Mouse (Mus musculus) ES-Bruce4 (cell line): ENCODE measurements at regions not wholly inside any gene's neighbourhood (a gene's known extent, or its start where the extent isn't known, plus 50 kb on each side); places are given as distances from the start of the nearest gene placed in this dataset.
A peak's percentile ranks its signal among the peaks of the same experiment; 100 is the strongest.

ENCODE experiments used
- H3K27ac ChIP-seq: 2 replicates; pipeline ENCODE4 v1.5.1; 2012; ENCODE audit warnings: low read length, inconsistent platforms; ENCODE audit not compliant: insufficient read depth
- H3K27me3 ChIP-seq: 2 replicates; pipeline ENCODE4 v1.6.1; 2012; ENCODE audit warnings: mild to moderate bottlenecking, low read length, inconsistent platforms; ENCODE audit not compliant: control insufficient read depth, poor library complexity, insufficient read depth, severe bottlenecking
- H3K36me3 ChIP-seq: 2 replicates; pipeline ENCODE4 v1.6.1; 2012; ENCODE audit warnings: inconsistent platforms, mild to moderate bottlenecking, low read length, moderate library complexity; ENCODE audit not compliant: control insufficient read depth, poor library complexity, insufficient read depth, severe bottlenecking
- H3K4me1 ChIP-seq: one replicate; pipeline ENCODE4 v1.8.1; 2011; ENCODE audit warnings: low read length; ENCODE audit not compliant: control insufficient read depth, insufficient read depth
- H3K4me3 ChIP-seq: 2 replicates; pipeline ENCODE4 v1.5.1; 2011; ENCODE audit warnings: low read depth, mild to moderate bottlenecking, low read length
- H3K9ac ChIP-seq: 2 replicates; pipeline ENCODE4 v1.6.1; 2012; ENCODE audit warnings: low read depth, mild to moderate bottlenecking, inconsistent platforms; ENCODE audit not compliant: poor library complexity, severe bottlenecking
- H3K9me3 ChIP-seq: replicated peaks from 2 replicates; pipeline ENCODE4 v1.6.1; 2012; ENCODE audit warnings: mild to moderate bottlenecking, low read length, inconsistent platforms; ENCODE audit not compliant: control insufficient read depth, poor library complexity, insufficient read depth, severe bottlenecking
- CTCF ChIP-seq: IDR thresholded peaks from one replicate; pipeline ENCODE4 v1.8.1; 2011; ENCODE audit warnings: low read depth, low read length
- EP300 ChIP-seq: IDR thresholded peaks from 2 replicates; pipeline ENCODE4 v1.6.1; 2011; ENCODE audit warnings: low read depth, low read length; ENCODE audit not compliant: insufficient read depth
- POLR2A ChIP-seq: IDR thresholded peaks from one replicate; pipeline ENCODE4 v1.8.1; 2011; ENCODE audit warnings: low read length; ENCODE audit not compliant: insufficient read depth

- Histone ChIP-seq H3K4me1 (peaks cover 3% of the 10 kb centered on the region), H3K27me3 (no peaks in the 10 kb centered on the region), H3K9ac (no peak overlapping the region), H3K27ac (peak overlapping the region; percentile 54; the same call in 1 of the 2 replicates), H3K9me3 (peaks cover 3% of the 10 kb centered on the region; the same call in 1 of the 2 replicates), H3K36me3 (no peaks in the 10 kb centered on the region), H3K4me3 (no peak overlapping the region)
- no peak for TF ChIP-seq CTCF
- TF ChIP-seq POLR2A, result no peak
- TF ChIP-seq EP300, result no peak
Measured at GRCm38 (mm10) chr15:11630654-11631053, 231.2 kb upstream of the Tars start.

- Histone ChIP-seq H3K27ac (no peak overlapping the region), H3K27me3 (no peaks in the 10 kb centered on the region), H3K9ac (no peak overlapping the region), H3K36me3 (no peaks in the 10 kb centered on the region), H3K9me3 (peaks cover 9% of the 10 kb centered on the region), H3K4me3 (no peak overlapping the region), H3K4me1 (peaks cover 3% of the 10 kb centered on the region)
- TF ChIP-seq CTCF (no peak), EP300 (no peak), POLR2A (no peak)
Measured at GRCm38 (mm10) chr15:11626433-11626832, 227.0 kb upstream of the Tars start.

- no peak overlapping the region for H3K9ac ChIP-seq
- H3K9me3 ChIP-seq, result no peaks in the 10 kb centered on the region
- TF ChIP-seq EP300, result no peak
- TF ChIP-seq CTCF, result no peak
- no peak for TF ChIP-seq POLR2A
- H3K4me1 ChIP-seq, result no peaks in the 10 kb centered on the region
- no peaks in the 10 kb centered on the region for H3K36me3 ChIP-seq
- H3K27me3 ChIP-seq, result no peaks in the 10 kb centered on the region
- no peak overlapping the region for H3K4me3 ChIP-seq
- no peak overlapping the region for H3K27ac ChIP-seq
Measured at GRCm38 (mm10) chr15:11612416-11612815, 213.0 kb upstream of the Tars start.

DNA sequence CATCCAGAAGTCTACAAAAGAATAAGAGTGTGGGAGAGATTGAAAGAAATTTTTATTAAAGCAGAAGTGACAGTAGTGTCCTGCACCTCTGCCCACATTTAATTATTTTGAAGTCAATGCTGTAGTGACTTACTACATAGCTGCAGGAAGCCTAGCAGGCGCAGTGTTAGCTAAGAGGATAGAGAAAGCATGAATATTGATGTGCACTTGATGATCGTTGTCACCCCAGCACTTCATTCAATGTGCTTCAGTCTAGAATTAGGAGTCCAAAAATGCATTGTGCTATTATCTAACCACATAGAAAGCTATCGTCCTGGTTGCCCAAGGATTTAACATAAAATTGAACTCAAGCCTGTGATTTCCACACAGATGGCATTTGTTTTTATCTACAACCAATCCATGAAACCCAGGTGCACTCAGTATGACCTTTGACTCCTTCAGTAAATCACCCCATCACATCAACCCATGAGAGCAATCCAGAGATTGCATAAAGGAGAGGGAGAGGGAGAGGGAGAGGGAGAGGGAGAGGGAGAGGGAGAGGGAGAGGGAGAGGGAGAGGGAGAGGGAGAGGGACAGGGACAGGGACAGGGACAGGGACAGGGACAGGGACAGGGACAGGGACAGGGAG lies 210.7 kb upstream of the Tars start:
- TF ChIP-seq CTCF (no peak), POLR2A (no peak), EP300 (no peak)
- H3K27ac ChIP-seq, result no peak overlapping the region
- no peak overlapping the region for H3K4me3 ChIP-seq
- H3K9ac ChIP-seq, result no peak overlapping the region
- no peaks in the 10 kb centered on the region for H3K4me1 ChIP-seq
- no peaks in the 10 kb centered on the region for H3K36me3 ChIP-seq
- no peaks in the 10 kb centered on the region for H3K9me3 ChIP-seq
- H3K27me3 ChIP-seq, result no peaks in the 10 kb centered on the region

GRCm38 (mm10) chr15:11607489-11607888 lies 208.0 kb upstream of the Tars start:
- H3K4me3 ChIP-seq, result no peak overlapping the region
- TF ChIP-seq EP300, result no peak
- no peak for TF ChIP-seq POLR2A
- no peak for TF ChIP-seq CTCF

GRCm38 (mm10) chr15:11605677-11606076 lies 206.2 kb upstream of the Tars start:
- Histone ChIP-seq H3K27ac (no peak overlapping the region), H3K27me3 (no peaks in the 10 kb centered on the region), H3K36me3 (no peaks in the 10 kb centered on the region), H3K9ac (no peak overlapping the region), H3K9me3 (no peaks in the 10 kb centered on the region), H3K4me3 (no peak overlapping the region), H3K4me1 (no peaks in the 10 kb centered on the region)
- TF ChIP-seq POLR2A (no peak), CTCF (no peak), EP300 (no peak)

More at GRCm38 (mm10) chr15:11607489-11607888, 208.0 kb upstream of the Tars start:
- Histone ChIP-seq H3K4me1 (no peaks in the 10 kb centered on the region), H3K27ac (no peak overlapping the region), H3K27me3 (no peaks in the 10 kb centered on the region), H3K36me3 (no peaks in the 10 kb centered on the region), H3K9ac (no peak overlapping the region), H3K9me3 (no peaks in the 10 kb centered on the region)
